Mouse (Mus musculus) forebrain, embryonic 10.5 days (tissue): ENCODE results near the gene 1700020D05Rik. TPM values are rescaled to one million over a fixed set of nuclear protein-coding genes. Genes with fewer than 3 reads are reported as not detected.

Source experiments
- DNase-seq: peaks from one replicate; pipeline ENCODE4 v3.0.0-alpha.2; 2017; ENCODE audit warnings: low spot score; ENCODE audit errors: extremely low spot score
- H3K27ac ChIP-seq: fragments of 300-500 bp; sonication (generic); 2 replicates; pipeline ENCODE4 v1.5.1; 2016; ENCODE audit warnings: mild to moderate bottlenecking
- H3K27me3 ChIP-seq: fragments of 300-500 bp; sonication (generic); 2 replicates; pipeline ENCODE4 v1.6.1; 2016; ENCODE audit warnings: mild to moderate bottlenecking; ENCODE audit not compliant: poor library complexity, severe bottlenecking
- H3K36me3 ChIP-seq: fragments of 300-500 bp; sonication (generic); replicated peaks from 2 replicates; pipeline ENCODE4 v1.6.1; 2016; ENCODE audit warnings: mild to moderate bottlenecking, moderate library complexity
- H3K4me1 ChIP-seq: fragments of 300-500 bp; sonication (generic); 2 replicates; pipeline ENCODE4 v1.6.1; 2016
- H3K4me3 ChIP-seq: fragments of 300-500 bp; sonication (generic); 2 replicates; pipeline ENCODE4 v1.5.1; 2016; ENCODE audit warnings: mild to moderate bottlenecking, moderate library complexity
- H3K9me3 ChIP-seq: fragments of 300-500 bp; sonication (generic); 2 replicates; pipeline ENCODE4 v1.6.1; 2016; ENCODE audit warnings: mild to moderate bottlenecking, moderate library complexity
- WGBS: fragments of 180-500 bp; shearing (Covaris S2); methylation state at CpG from one replicate; pipeline ENCODE4 v1.1.7; 2016; 5-methylcytosine and 5-hydroxymethylcytosine counted together
- polyA plus RNA-seq: library from polyadenylated mRNA; unstranded; fragments of >200 nt; fragmentation: Nextera tagmentation; extraction: Ambion mirVana; gene quantifications from 2 replicates; pipeline ENCODE4 v1.2.1, GENCODE M21; 2016

1700020D05Rik gene
- not detected in 2 replicates for polyA plus RNA-seq

DNA sequence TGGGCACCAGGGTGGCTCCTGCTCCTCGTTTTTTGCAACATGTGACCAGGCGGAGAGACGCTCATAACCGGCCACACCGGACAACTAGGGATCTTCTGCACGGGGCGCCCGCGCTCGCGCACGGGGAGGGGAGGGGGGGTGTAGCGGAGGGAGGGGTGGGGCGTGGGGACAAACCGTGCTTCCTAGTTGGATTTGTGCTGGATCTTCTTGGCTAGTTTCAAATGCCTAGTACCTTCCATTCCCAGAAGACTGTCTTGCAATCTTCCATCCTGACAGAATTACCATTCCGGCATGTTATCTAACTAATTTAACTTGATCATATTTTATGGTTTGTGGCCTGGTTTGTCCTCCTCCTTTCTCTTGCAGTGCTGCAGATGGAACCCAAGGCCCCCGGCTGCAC, at the start of gene 1700020D05Rik:
Gene 1700020D05Rik, minus strand, starts transcription at position 101 of the 400 bp plus-strand sequence.
- WGBS, result 58% methylated on average over 17 of the region's 17 CpGs

GRCm38 (mm10) chr19:5547471-5548056, 44.0 kb upstream of the 1700020D05Rik start:
- Histone ChIP-seq H3K4me1 (peaks cover 5% of the 10 kb centered on the region; the same call in 1 of the 2 replicates), H3K4me3 (no peak overlapping the region), H3K27ac (no peak overlapping the region), H3K27me3 (peaks cover 1% of the 10 kb centered on the region; the same call in 1 of the 2 replicates), H3K9me3 (no peaks in the 10 kb centered on the region), H3K36me3 (no peaks in the 10 kb centered on the region)
- WGBS, result 88% methylated on average over 4 of the region's 4 CpGs
- no peak for DNase-seq

More for the DNA sequence above, at the start of gene 1700020D05Rik:
- Histone ChIP-seq H3K27me3 (no peaks in the 10 kb centered on the region), H3K36me3 (peaks cover 4% of the 10 kb centered on the region; the same call in 1 of the 2 replicates), H3K9me3 (peaks cover 8% of the 10 kb centered on the region; the same call in 1 of the 2 replicates), H3K27ac (no peak within 1 kb of the TSS), H3K4me3 (no peak within 1 kb of the TSS), H3K4me1 (no peaks in the 10 kb centered on the region)
- no peak for DNase-seq

DNA sequence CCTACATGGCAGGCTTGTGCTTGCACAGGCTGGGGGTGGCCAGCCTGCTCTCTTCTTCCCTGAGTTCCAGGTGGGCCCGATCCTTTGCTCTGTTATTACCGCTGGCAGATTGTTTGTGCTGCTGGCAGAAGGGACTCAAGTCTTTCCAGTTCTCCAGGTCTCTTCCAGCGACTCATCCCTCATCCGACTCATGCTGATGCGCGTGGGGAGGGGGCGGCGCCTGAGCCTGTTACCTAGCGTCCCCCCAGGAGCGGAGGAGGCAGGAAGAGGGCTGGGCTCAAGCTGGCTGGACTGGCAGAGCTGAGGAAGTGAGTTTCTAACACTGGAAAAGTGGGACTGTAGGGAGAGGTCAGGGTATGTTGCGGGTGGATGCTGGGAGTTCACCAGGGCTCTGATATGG, 40.4 kb upstream of the 1700020D05Rik start:
- H3K4me3 ChIP-seq, result no peak overlapping the region
- no peaks in the 10 kb centered on the region for H3K27me3 ChIP-seq
- no peaks in the 10 kb centered on the region for H3K9me3 ChIP-seq
- H3K27ac ChIP-seq, result no peak overlapping the region
- H3K4me1 ChIP-seq, result peaks cover 5% of the 10 kb centered on the region; the same call in 1 of the 2 replicates
- H3K36me3 ChIP-seq, result no peaks in the 10 kb centered on the region
- no peak for DNase-seq
- 57% methylated on average over 11 of the region's 11 CpGs for WGBS

GRCm38 (mm10) chr19:5543362-5543761, 39.8 kb upstream of the 1700020D05Rik start:
- peaks cover 5% of the 10 kb centered on the region; the same call in 1 of the 2 replicates for H3K4me1 ChIP-seq

GRCm38 (mm10) chr19:5538786-5539185, 35.2 kb upstream of the 1700020D05Rik start:
- H3K9me3 ChIP-seq, result no peaks in the 10 kb centered on the region

More at GRCm38 (mm10) chr19:5543362-5543761, 39.8 kb upstream of the 1700020D05Rik start:
- no peaks in the 10 kb centered on the region for H3K27me3 ChIP-seq
- no peak overlapping the region for H3K4me3 ChIP-seq
- no peak overlapping the region for H3K27ac ChIP-seq
- DNase-seq, result no peak
- H3K36me3 ChIP-seq, result no peaks in the 10 kb centered on the region
- H3K9me3 ChIP-seq, result no peaks in the 10 kb centered on the region
- WGBS, result 90% methylated on average over 9 of the region's 9 CpGs

DNA sequence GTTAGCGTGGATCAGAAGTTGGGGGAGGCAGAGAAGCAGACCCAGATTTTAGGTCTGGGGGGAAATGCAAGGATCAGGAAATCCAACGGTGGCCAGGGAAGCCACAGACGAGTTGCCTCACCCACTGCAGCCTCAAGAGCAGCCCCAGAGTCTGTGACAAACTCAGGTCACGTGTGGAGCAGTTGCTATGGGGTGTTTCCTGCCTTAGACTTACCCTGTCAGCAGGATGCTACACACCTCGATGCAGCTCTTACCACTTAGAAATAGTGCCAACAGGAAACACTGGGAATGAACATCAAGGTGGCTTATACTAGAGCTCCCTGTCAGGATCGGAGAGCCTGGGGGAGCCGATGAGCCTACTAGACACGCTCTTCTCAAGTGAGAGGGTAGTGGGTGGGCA, 28.9 kb upstream of the 1700020D05Rik start:
- DNase-seq, result no peak
- Histone ChIP-seq H3K27ac (no peak overlapping the region), H3K27me3 (peaks cover 41% of the 10 kb centered on the region), H3K9me3 (no peaks in the 10 kb centered on the region), H3K4me1 (peaks cover 20% of the 10 kb centered on the region), H3K4me3 (no peak overlapping the region), H3K36me3 (no peaks in the 10 kb centered on the region)
- 75% methylated on average over 8 of the region's 8 CpGs for WGBS

More at GRCm38 (mm10) chr19:5538786-5539185, 35.2 kb upstream of the 1700020D05Rik start:
- Histone ChIP-seq H3K36me3 (no peaks in the 10 kb centered on the region), H3K4me1 (no peaks in the 10 kb centered on the region), H3K27me3 (no peaks in the 10 kb centered on the region), H3K27ac (no peak overlapping the region), H3K4me3 (no peak overlapping the region)
- WGBS, result 61% methylated on average over 8 of the region's 8 CpGs
- no peak for DNase-seq

DNA sequence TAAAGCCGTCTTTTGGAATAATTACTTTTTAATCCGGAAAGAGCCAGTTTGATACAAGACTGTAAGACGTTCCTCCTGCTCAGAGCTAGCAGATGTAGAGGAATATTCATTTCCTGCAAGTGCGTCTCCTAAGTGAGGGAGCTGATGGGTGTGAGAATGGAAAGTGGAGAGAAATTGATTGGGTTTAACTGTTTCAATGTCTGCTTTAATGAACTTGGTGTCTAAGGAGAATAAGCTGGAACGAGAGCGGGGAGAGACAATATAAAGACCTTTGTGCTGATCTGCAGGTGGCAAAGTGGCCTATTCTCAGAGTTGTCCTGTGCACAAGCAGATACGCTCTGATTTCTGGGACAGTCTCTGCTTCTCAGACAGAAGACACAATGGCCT, 26.5 kb upstream of the 1700020D05Rik start:
- DNase-seq, result no peak
- H3K4me3 ChIP-seq, result no peak overlapping the region
- peaks cover 24% of the 10 kb centered on the region for H3K4me1 ChIP-seq
- no peaks in the 10 kb centered on the region for H3K9me3 ChIP-seq
- no peaks in the 10 kb centered on the region for H3K36me3 ChIP-seq
- peaks cover 42% of the 10 kb centered on the region for H3K27me3 ChIP-seq
- H3K27ac ChIP-seq, result no peak overlapping the region
- 48% methylated on average over 7 of the region's 7 CpGs for WGBS

DNA sequence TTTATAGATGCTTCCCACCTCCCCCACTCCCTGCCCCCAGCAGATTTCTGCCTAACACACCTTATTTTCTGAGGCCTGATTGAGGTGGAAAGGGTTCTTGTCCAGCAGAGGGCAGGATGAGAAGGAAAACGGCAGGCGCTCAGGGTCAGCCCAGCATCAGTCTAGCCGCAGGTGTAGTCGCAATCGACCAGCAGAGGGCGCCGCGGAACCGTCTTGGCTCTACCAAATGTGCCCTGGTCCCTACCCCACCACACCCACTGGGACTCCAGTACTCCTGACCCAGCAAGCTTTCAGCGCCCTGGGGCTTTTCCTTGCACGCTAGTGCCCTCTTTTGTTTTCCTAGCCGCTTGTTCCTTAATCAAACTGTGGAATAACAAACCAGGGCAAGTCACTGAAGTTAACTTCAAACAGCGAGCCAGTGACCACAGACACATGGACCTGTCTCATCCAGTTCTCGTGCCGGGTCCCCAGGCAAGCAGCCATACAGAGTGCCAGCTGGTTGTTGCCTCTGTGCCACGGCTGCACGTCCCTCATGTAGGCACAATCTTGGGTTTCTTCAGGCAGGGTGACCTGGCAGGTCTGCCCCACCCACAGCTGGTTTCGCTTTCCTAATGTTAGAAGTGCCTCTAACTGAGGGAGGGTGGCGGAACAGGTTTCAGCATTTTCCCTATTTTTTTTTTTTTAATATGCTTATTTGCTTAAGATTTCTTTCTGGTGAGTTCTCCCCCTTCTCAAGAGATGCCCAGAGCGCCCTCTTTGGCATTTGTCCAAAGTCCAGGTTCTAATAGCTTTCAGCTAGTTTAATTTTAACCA, 25.9 kb upstream of the 1700020D05Rik start:
- WGBS, result 18% methylated on average over 20 of the region's 20 CpGs
- no peak overlapping the region for H3K27ac ChIP-seq
- peaks cover 24% of the 10 kb centered on the region for H3K4me1 ChIP-seq
- H3K27me3 ChIP-seq, result peaks cover 42% of the 10 kb centered on the region
- DNase-seq, result peak; percentile 97
- no peaks in the 10 kb centered on the region for H3K9me3 ChIP-seq
- peak overlapping the region; percentile 31 for H3K4me3 ChIP-seq
- no peaks in the 10 kb centered on the region for H3K36me3 ChIP-seq

GRCm38 (mm10) chr19:5525204-5525603, 21.6 kb upstream of the 1700020D05Rik start:
- peaks cover 17% of the 10 kb centered on the region for H3K4me1 ChIP-seq
- no peak overlapping the region for H3K27ac ChIP-seq
- 76% methylated on average over 5 of the region's 5 CpGs for WGBS
- H3K4me3 ChIP-seq, result no peak overlapping the region
- peaks cover 13% of the 10 kb centered on the region for H3K27me3 ChIP-seq
- no peak for DNase-seq
- no peaks in the 10 kb centered on the region for H3K36me3 ChIP-seq
- no peaks in the 10 kb centered on the region for H3K9me3 ChIP-seq

- DNase-seq, result no peak
- Histone ChIP-seq H3K9me3 (no peaks in the 10 kb centered on the region), H3K36me3 (no peaks in the 10 kb centered on the region), H3K27me3 (no peaks in the 10 kb centered on the region), H3K27ac (no peak overlapping the region), H3K4me1 (no peaks in the 10 kb centered on the region), H3K4me3 (no peak overlapping the region)
- 88% methylated on average over 3 of the region's 3 CpGs for WGBS
Observed at GRCm38 (mm10) chr19:5518721-5519120, 15.1 kb upstream of the 1700020D05Rik start.

- Histone ChIP-seq H3K36me3 (no peaks in the 10 kb centered on the region), H3K27ac (no peak overlapping the region), H3K4me1 (no peaks in the 10 kb centered on the region), H3K9me3 (no peaks in the 10 kb centered on the region; the same call in none of the 2 replicates), H3K27me3 (no peaks in the 10 kb centered on the region), H3K4me3 (no peak overlapping the region)
- no peak for DNase-seq
- WGBS, result 82% methylated on average over 8 of the region's 8 CpGs
Observed at GRCm38 (mm10) chr19:5516906-5517505, 13.4 kb upstream of the 1700020D05Rik start.

GRCm38 (mm10) chr19:5515840-5516777, 12.5 kb upstream of the 1700020D05Rik start:
- Histone ChIP-seq H3K4me1 (peaks cover 4% of the 10 kb centered on the region), H3K9me3 (no peaks in the 10 kb centered on the region; the same call in none of the 2 replicates), H3K4me3 (no peak overlapping the region), H3K36me3 (no peaks in the 10 kb centered on the region), H3K27ac (no peak overlapping the region), H3K27me3 (peaks cover 8% of the 10 kb centered on the region; the same call in 1 of the 2 replicates)
- WGBS, result 81% methylated on average over 7 of the region's 7 CpGs
- no peak for DNase-seq
